Mouse (Mus musculus) cerebellum, adult 2 months (tissue): ENCODE measurements around the gene Cdk15. TPM values are rescaled to one million over a fixed set of nuclear protein-coding genes. Genes with fewer than 3 reads are reported as not detected.

Experiments
- DNase-seq, 2 experiments: peaks; one replicate each; pipeline ENCODE4 v3.0.0; 2021
- H3K27ac ChIP-seq: fragments of 200-500 bp; 2 replicates; pipeline ENCODE4 v1.5.1; 2012; ENCODE audit warnings: low read length, control low read depth, inconsistent platforms; ENCODE audit not compliant: insufficient read depth
- H3K27me3 ChIP-seq: fragments of 200-500 bp; 2 replicates; pipeline ENCODE4 v1.6.1; 2012; ENCODE audit warnings: inconsistent platforms, mild to moderate bottlenecking, low read length, moderate library complexity; ENCODE audit not compliant: control insufficient read depth, insufficient read depth
- H3K4me1 ChIP-seq: fragments of 200-500 bp; 2 replicates; pipeline ENCODE4 v1.6.1; 2011; ENCODE audit warnings: low read length; ENCODE audit not compliant: control insufficient read depth, insufficient read depth
- H3K4me3 ChIP-seq: fragments of 200-500 bp; replicated peaks from 2 replicates; pipeline ENCODE3; 2011; ENCODE audit warnings: mild to moderate bottlenecking, low read depth, low read length, control low read depth; ENCODE audit not compliant: insufficient read depth
- CTCF ChIP-seq: fragments of 200-500 bp; IDR thresholded peaks from 2 replicates; pipeline ENCODE4 v1.5.1; 2011; ENCODE audit warnings: low read depth, mild to moderate bottlenecking, control low read depth, low read length, moderate library complexity, borderline replicate concordance; ENCODE audit not compliant: insufficient read depth
- POLR2A ChIP-seq: fragments of 200-500 bp; IDR thresholded peaks from 2 replicates; pipeline ENCODE4 v1.6.1; 2011; ENCODE audit warnings: low read length, control low read depth, borderline replicate concordance; ENCODE audit not compliant: insufficient read depth
- WGBS: fragments of 180-500 bp; shearing (Covaris S2); methylation state at CpG from one replicate; pipeline ENCODE4 v1.1.7; 2018; 5-methylcytosine and 5-hydroxymethylcytosine counted together
- polyA plus RNA-seq: library from polyadenylated mRNA; depleted of rRNA; stranded (reverse); fragments of >200 nt; gene quantifications from 2 replicates; pipeline ENCODE4 v1.2.3, GENCODE M21; 2012

Cdk15 gene
- polyA plus RNA-seq, 1 experiment: 0.49 TPM

DNA sequence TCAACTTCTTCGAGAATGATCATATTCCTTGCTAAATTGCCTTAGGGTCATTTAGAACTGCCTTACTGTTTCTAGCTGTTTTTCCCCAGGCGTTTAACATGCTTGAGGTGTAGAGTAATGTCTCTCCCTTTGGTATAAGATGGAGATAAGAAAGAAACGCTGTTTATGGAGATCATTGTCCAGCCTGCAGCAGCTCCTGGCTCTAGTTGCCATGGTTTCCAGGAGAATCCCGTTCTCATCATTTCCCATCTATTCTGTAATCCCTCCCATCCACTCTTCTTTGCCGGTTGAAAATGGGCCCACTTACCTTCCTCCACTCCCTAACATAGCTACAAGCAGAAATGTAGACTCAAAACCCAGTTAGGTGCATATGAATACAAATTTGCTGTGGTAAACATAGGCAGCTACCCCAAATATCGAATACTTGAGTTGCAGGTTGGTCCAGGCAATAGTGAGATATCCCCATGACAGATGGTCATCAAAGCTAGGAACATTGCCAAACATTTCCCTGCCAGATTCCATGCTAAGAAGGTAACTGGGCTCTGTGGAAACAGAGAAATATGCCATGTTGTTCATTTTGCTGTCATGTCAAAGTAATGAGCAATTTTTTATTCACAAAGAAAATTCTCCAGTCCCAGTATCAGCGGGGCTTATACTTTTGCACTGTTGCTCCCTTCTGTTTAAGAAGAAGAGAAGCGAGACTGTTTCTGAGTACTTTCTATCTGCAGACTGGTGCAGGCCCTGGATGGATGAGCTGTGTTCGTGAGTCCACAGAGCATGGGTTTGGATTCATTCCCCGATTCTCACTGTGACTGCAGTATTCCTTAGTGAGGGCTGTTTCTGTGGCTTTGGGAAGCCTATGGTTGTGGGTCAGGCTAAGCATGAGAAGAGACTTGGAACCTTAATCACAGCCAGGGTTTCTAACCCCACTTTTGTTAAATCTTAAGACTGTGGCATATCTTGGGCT is 55.8 kb downstream of the Cdk15 start:
- H3K27me3 ChIP-seq: no peaks in the 10 kb centered on the region
- no peak overlapping the region for H3K4me3 ChIP-seq
- peaks cover 46% of the 10 kb centered on the region; the same call in 1 of the 2 replicates for H3K4me1 ChIP-seq
- H3K27ac ChIP-seq: peak overlapping the region; percentile 77
- peak; percentile 83 to 95 for DNase-seq
- WGBS: 10% methylated on average over 10 of the region's 10 CpGs
- TF ChIP-seq CTCF: no peak
- TF ChIP-seq POLR2A: 0 out of 2 replicates have a peak, but pooled peaks have one; percentile 15

GRCm38 (mm10) chr1:59313154-59313940 is 56.6 kb downstream of the Cdk15 start:
- TF ChIP-seq CTCF: no peak
- TF ChIP-seq POLR2A: no peak
- WGBS: 40% methylated on average over 8 of the region's 8 CpGs
- Histone ChIP-seq H3K27ac (peak overlapping the region; percentile 77), H3K4me3 (no peak overlapping the region), H3K4me1 (peaks cover 43% of the 10 kb centered on the region; the same call in 1 of the 2 replicates), H3K27me3 (no peaks in the 10 kb centered on the region)
- peak in 1 of 2 experiments; percentile 25 for DNase-seq

GRCm38 (mm10) chr1:59315057-59315807 is 58.5 kb downstream of the Cdk15 start:
- no peak for TF ChIP-seq CTCF
- no peak for TF ChIP-seq POLR2A
- Histone ChIP-seq H3K4me1 (peaks cover 38% of the 10 kb centered on the region; the same call in 1 of the 2 replicates), H3K27ac (peak overlapping the region; percentile 77), H3K4me3 (no peak overlapping the region), H3K27me3 (no peaks in the 10 kb centered on the region)
- peak in 1 of 2 experiments; percentile 17 for DNase-seq
- 44% methylated on average over 5 of the region's 5 CpGs for WGBS

- DNase-seq: peak; percentile 22 to 33
- peaks cover 35% of the 10 kb centered on the region; the same call in 1 of the 2 replicates for H3K4me1 ChIP-seq
- TF ChIP-seq CTCF (no peak), POLR2A (no peak)
- H3K27me3 ChIP-seq: no peaks in the 10 kb centered on the region
- H3K27ac ChIP-seq: peak overlapping the region; percentile 80
- WGBS: 30% methylated on average over 9 of the region's 9 CpGs
- no peak overlapping the region for H3K4me3 ChIP-seq
Observed at GRCm38 (mm10) chr1:59316031-59316385, 59.3 kb downstream of the Cdk15 start.

DNA sequence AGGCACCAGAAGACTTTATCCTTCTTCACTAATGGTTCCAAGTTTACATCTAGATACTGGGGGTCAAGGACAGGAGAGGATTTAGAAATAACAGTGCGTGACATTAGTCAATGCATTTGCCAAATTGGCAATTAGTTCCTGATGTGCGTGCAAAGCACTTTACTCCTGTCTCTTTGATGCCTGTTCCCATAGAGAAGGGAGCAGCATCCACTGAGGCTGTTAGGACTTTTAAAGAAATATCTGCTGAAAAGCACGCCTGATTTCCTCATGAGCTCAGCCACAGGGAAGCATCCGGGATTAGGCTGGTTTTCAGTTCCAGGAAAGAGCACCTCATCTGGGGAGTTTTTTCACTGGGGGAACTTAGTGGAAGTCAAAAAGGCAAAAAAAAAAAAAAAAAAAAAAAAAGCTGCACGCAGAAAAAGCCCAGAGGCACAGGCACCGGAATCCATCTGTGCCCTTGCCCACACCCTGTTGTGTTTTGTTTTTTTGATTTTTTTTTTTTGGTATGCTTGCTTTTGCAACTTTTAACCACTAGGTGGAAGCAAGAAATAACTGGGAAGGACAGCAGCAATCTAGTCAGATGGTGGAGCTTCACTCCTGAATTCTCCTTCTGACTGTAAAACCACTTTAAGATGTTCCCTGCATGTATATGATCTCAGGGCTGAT is 59.8 kb downstream of the Cdk15 start:
- peak overlapping the region; percentile 80; the same call in 1 of the 2 replicates for H3K27ac ChIP-seq
- no peaks in the 10 kb centered on the region for H3K27me3 ChIP-seq
- H3K4me1 ChIP-seq: peaks cover 32% of the 10 kb centered on the region; the same call in 1 of the 2 replicates
- TF ChIP-seq CTCF (peak; percentile 40; the same call in 1 of the 2 replicates), POLR2A (no peak)
- H3K4me3 ChIP-seq: peak overlapping the region; percentile 23
- peak; percentile 58 to 84 for DNase-seq
- WGBS: 8% methylated on average over 6 of the region's 6 CpGs

DNA sequence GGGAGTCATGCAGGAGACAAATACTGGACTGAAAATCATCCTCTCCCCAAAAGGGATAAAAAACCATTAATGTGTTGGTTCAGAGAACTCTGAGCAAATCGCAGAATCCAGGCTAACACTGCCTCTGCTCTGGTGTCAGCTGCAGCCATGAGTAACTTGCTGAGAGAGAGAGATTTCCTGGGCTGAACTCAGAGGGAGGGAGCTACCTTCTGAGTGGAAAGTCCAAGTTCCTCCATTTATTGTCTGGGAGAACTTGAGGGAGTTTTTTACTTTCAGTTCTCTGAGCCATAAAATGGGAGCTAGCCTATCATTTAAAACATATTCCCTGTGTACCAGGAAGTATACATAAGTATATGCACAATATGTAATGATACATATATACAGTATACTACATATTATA is 60.7 kb downstream of the Cdk15 start:
- Histone ChIP-seq H3K27me3 (no peaks in the 10 kb centered on the region), H3K4me1 (peaks cover 31% of the 10 kb centered on the region; the same call in 1 of the 2 replicates), H3K27ac (no peak overlapping the region), H3K4me3 (no peak overlapping the region)
- no peak for DNase-seq
- whole genome bisulfite sequencing: 85% methylated on average over 1 of the region's 1 CpGs
- TF ChIP-seq POLR2A (no peak), CTCF (no peak)
